Mouse (Mus musculus): ENCODE measurements around the gene Nebl. TPM values are rescaled to one million over a fixed set of nuclear protein-coding genes. Genes with fewer than 3 reads are reported as not detected.

Gene Nebl
- 9.7 and 11.2 TPM in 2 replicates for polyA plus RNA-seq (2016; fragmentation: Nextera tagmentation; extraction: Ambion mirVana)

- H3K27ac ChIP-seq, result peak within 1 kb of the TSS; percentile 57
- WGBS, result under 1% methylated on average over 49 of the region's 59 CpGs
Measured at GRCm38 (mm10) chr2:17730957-17731830, at the start of gene Nebl. TSS of gene Nebl (minus strand) at chr2:17731464.

GRCm38 (mm10) chr2:17770246-17770825 lies 39.1 kb upstream of the Nebl start:
- Histone ChIP-seq H3K9me3 (replicated peaks) (no peaks in the 10 kb centered on the region), H3K27me3 (no peaks in the 10 kb centered on the region), H3K4me3 (no peak overlapping the region), H3K36me3 (no peaks in the 10 kb centered on the region), H3K4me2 (replicated peaks) (no peak overlapping the region), H3K4me1 (no peaks in the 10 kb centered on the region), H3K27ac (no peak overlapping the region), H3K9ac (no peak overlapping the region)
- no peak for ATAC-seq (ENCODE audit: low FRiP score)
- 87% methylated on average over 4 of the region's 4 CpGs for WGBS

More at GRCm38 (mm10) chr2:17730957-17731830, at the start of gene Nebl:
- H3K36me3 ChIP-seq, result no peaks in the 10 kb centered on the region
- peak; percentile 87 for ATAC-seq (ENCODE audit: low FRiP score)
- H3K27me3 ChIP-seq, result peaks cover 30% of the 10 kb centered on the region
- peak within 1 kb of the TSS; percentile 56 for H3K4me3 ChIP-seq
- no peaks in the 10 kb centered on the region for H3K9me3 ChIP-seq (replicated peaks)
- H3K4me1 ChIP-seq, result peaks cover 15% of the 10 kb centered on the region
- H3K4me2 ChIP-seq (replicated peaks), result peak within 1 kb of the TSS; percentile 98
- H3K9ac ChIP-seq, result peak within 1 kb of the TSS; percentile 68

- Histone ChIP-seq H3K4me1 (no peaks in the 10 kb centered on the region), H3K9ac (no peak overlapping the region), H3K27ac (no peak overlapping the region), H3K4me2 (replicated peaks) (no peak overlapping the region), H3K9me3 (replicated peaks) (no peaks in the 10 kb centered on the region), H3K4me3 (no peak overlapping the region), H3K36me3 (no peaks in the 10 kb centered on the region), H3K27me3 (no peaks in the 10 kb centered on the region)
- 87% methylated on average over 5 of the region's 5 CpGs for WGBS
- ATAC-seq (ENCODE audit: low FRiP score), result no peak
Measured at GRCm38 (mm10) chr2:17769242-17769755, 38.0 kb upstream of the Nebl start.

GRCm38 (mm10) chr2:17756271-17756670 lies 25.0 kb upstream of the Nebl start:
- Histone ChIP-seq H3K27me3 (peaks cover 3% of the 10 kb centered on the region; the same call in 1 of the 2 replicates), H3K4me2 (replicated peaks) (no peak overlapping the region), H3K4me1 (no peaks in the 10 kb centered on the region), H3K4me3 (no peak overlapping the region), H3K9ac (no peak overlapping the region), H3K36me3 (no peaks in the 10 kb centered on the region), H3K9me3 (replicated peaks) (no peaks in the 10 kb centered on the region), H3K27ac (no peak overlapping the region)
- 64% methylated on average over 4 of the region's 4 CpGs for WGBS
- no peak for ATAC-seq (ENCODE audit: low FRiP score)

DNA sequence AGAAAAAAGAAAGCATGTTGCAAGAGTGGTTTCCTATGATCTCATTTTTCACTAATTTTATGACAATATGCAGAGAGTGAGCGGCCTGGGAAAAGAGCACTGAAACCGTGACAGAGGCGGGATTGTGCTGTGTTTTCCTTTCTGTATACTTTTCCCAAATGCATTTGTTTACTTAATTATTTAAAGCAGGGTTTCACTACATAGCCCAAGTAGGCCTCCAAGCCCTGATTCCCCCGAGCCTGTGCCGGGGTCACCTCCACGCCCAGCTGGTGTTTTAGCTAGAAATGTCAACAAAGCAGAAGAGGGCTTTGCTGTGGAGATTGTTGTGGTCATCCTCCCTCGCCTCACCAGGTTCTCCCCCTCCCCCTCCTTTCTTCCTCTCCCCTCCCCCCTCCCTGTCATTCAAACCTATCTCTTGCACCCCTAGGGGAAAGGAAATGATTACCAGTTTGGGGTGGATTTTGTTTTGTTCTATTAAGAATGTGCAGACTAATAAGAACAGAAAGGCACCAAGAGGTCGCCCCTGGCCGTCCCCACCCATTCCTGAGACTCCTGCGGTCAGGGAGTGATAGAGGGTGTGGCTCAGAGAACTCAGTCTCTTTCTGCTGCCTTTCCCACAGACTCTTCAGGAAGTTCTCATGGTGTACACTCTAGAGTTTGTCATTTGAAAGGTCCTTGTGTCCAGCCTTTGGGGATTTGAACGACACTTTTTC lies 10.9 kb upstream of the Nebl start:
- peak overlapping the region; percentile 53 for H3K4me2 ChIP-seq (replicated peaks)
- no peaks in the 10 kb centered on the region for H3K9me3 ChIP-seq (replicated peaks)
- peak; percentile 55 for ATAC-seq (ENCODE audit: low FRiP score)
- H3K36me3 ChIP-seq, result no peaks in the 10 kb centered on the region
- H3K27ac ChIP-seq, result peak overlapping the region; percentile 23; the same call in 1 of the 2 replicates
- WGBS, result 1% methylated on average over 11 of the region's 11 CpGs
- no peak overlapping the region for H3K9ac ChIP-seq
- no peaks in the 10 kb centered on the region; the same call in 1 of the 2 replicates for H3K27me3 ChIP-seq
- H3K4me1 ChIP-seq, result peaks cover 9% of the 10 kb centered on the region
- peak overlapping the region; percentile 27; the same call in 1 of the 2 replicates for H3K4me3 ChIP-seq

GRCm38 (mm10) chr2:17741555-17741954 lies 10.3 kb upstream of the Nebl start:
- Histone ChIP-seq H3K9ac (peak overlapping the region; percentile 41; the same call in 1 of the 2 replicates), H3K36me3 (no peaks in the 10 kb centered on the region), H3K27ac (no peak overlapping the region), H3K27me3 (no peaks in the 10 kb centered on the region; the same call in 1 of the 2 replicates), H3K4me1 (peaks cover 9% of the 10 kb centered on the region), H3K4me3 (peak overlapping the region; percentile 27), H3K4me2 (replicated peaks) (peak overlapping the region; percentile 53), H3K9me3 (replicated peaks) (no peaks in the 10 kb centered on the region)
- ATAC-seq (ENCODE audit: low FRiP score), result peak; percentile 57
- under 1% methylated on average over 16 of the region's 16 CpGs for WGBS

DNA sequence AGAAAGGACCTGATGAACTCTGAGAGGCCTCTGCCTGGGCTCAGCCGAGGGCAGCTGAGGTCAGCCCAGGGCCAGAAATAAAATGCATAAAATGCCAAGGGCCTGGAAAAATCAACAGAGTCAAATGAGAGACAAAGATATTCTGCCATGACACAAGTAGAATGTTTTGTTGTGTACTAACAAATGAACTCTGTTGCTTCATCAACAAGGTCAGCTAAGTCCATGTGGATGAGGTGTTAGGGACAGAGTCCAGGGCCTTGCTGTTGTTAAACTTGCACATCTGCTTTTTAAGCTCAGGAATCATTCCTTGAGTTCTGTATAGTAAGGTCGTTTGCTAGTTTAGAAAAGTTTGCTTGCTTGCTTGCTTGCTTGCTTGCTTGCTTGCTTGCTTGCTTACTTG lies 9.2 kb upstream of the Nebl start:
- H3K27ac ChIP-seq, result no peak overlapping the region
- H3K36me3 ChIP-seq, result no peaks in the 10 kb centered on the region

GRCm38 (mm10) chr2:17732210-17732609 lies 946 bp upstream of the Nebl start:
- ATAC-seq (ENCODE audit: low FRiP score), result no peak
- Histone ChIP-seq H3K9me3 (replicated peaks) (no peaks in the 10 kb centered on the region), H3K27me3 (peaks cover 30% of the 10 kb centered on the region), H3K4me1 (peaks cover 15% of the 10 kb centered on the region), H3K36me3 (no peaks in the 10 kb centered on the region), H3K27ac (no peak overlapping the region), H3K4me3 (no peak overlapping the region), H3K4me2 (replicated peaks) (peak overlapping the region; percentile 98; the same call in 1 of the 2 replicates), H3K9ac (no peak overlapping the region)
- 24% methylated on average over 7 of the region's 7 CpGs for WGBS

More for the DNA sequence above, 9.2 kb upstream of the Nebl start:
- no peaks in the 10 kb centered on the region; the same call in 1 of the 2 replicates for H3K27me3 ChIP-seq
- 44% methylated on average over 2 of the region's 2 CpGs for WGBS
- H3K4me3 ChIP-seq, result no peak overlapping the region
- H3K9me3 ChIP-seq (replicated peaks), result no peaks in the 10 kb centered on the region
- H3K4me1 ChIP-seq, result peaks cover 9% of the 10 kb centered on the region
- no peak overlapping the region for H3K9ac ChIP-seq
- ATAC-seq (ENCODE audit: low FRiP score), result no peak
- H3K4me2 ChIP-seq (replicated peaks), result no peak overlapping the region

GRCm38 (mm10) chr2:17731831-17732200 lies 552 bp upstream of the Nebl start:
- no peak overlapping the region for H3K27ac ChIP-seq
- no peaks in the 10 kb centered on the region for H3K9me3 ChIP-seq (replicated peaks)
- peak overlapping the region; percentile 56; the same call in 1 of the 2 replicates for H3K4me3 ChIP-seq
- WGBS, result 12% methylated on average over 6 of the region's 6 CpGs
- no peak for ATAC-seq (ENCODE audit: low FRiP score)
- no peaks in the 10 kb centered on the region for H3K36me3 ChIP-seq
- H3K4me1 ChIP-seq, result peaks cover 15% of the 10 kb centered on the region
- H3K27me3 ChIP-seq, result peaks cover 30% of the 10 kb centered on the region
- peak overlapping the region; percentile 98 for H3K4me2 ChIP-seq (replicated peaks)
- H3K9ac ChIP-seq, result no peak overlapping the region

DNA sequence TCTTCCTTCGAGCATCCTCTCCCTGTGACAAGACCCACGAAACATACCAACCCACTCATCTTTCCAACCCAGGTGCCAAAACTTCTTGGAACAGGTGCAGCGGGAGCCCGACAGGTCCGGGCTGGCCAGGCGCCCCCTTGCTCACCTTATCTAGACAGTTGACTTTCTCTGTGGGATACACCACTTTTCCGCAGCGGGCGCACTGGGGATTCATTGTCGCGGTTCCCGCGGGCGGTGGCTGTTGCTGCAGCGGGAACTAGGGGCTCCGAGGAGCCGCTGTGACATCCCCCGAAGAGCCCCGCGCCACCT lies 662 bp downstream of the Nebl start:
- under 1% methylated on average over 20 of the region's 20 CpGs for WGBS
- H3K27ac ChIP-seq, result peak overlapping the region; percentile 57; the same call in 1 of the 2 replicates

DNA sequence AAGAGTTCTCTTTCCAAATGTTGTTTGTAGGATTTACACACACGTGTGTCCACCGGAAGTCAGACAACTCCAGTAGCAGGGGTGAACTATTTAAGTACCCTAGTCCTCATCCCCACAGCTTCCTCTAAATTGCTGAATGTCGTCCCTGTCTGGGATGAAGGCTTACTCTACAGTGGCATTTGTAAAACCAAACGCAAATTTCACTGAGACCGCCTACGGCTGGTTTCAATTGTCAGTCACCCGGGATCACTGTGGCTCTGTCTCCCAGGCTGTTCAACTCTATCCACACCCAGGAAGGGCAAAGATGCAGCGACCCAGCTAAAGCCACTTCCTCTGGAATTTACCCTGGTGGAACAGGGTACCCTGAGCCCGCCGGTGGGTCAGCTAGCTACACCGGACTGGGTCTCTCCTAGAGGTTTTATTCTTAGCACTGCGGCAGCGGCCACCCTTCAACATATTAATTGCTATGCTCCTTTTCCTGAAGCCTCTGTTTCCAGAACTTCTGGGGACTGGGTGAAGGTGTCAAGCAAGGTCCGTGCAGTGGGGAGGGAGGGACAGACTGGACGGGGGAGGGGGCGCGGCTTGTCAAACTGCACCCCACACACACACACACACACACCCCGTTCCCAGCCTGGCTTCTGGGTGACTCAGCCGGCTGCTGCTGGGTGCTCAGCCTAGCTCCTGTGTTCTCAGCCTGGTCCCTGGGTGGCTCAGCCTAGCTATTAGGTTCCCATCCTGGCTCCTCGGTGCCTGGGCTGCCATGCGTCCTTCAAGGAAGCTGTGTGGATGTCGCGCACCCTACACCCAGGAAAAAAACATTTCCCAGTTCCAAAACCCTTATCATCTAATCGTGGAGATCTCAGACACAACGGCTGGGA lies 1.3 kb downstream of the Nebl start:
- Histone ChIP-seq H3K9me3 (replicated peaks) (no peaks in the 10 kb centered on the region), H3K4me2 (replicated peaks) (peak overlapping the region; percentile 98), H3K4me3 (peak overlapping the region; percentile 56), H3K36me3 (no peaks in the 10 kb centered on the region), H3K4me1 (peaks cover 15% of the 10 kb centered on the region), H3K27ac (no peak overlapping the region), H3K27me3 (peaks cover 30% of the 10 kb centered on the region), H3K9ac (peak overlapping the region; percentile 68)
- 4% methylated on average over 24 of the region's 25 CpGs for WGBS
- ATAC-seq (ENCODE audit: low FRiP score), result peak; percentile 61

More for the DNA sequence above, 662 bp downstream of the Nebl start:
- H3K4me3 ChIP-seq, result peak overlapping the region; percentile 56
- ATAC-seq (ENCODE audit: low FRiP score), result no peak; the same call in 1 of the 2 replicates
- H3K36me3 ChIP-seq, result no peaks in the 10 kb centered on the region
- H3K4me1 ChIP-seq, result peaks cover 15% of the 10 kb centered on the region
- peak overlapping the region; percentile 98 for H3K4me2 ChIP-seq (replicated peaks)
- H3K9ac ChIP-seq, result peak overlapping the region; percentile 68
- H3K9me3 ChIP-seq (replicated peaks), result no peaks in the 10 kb centered on the region
- H3K27me3 ChIP-seq, result peaks cover 30% of the 10 kb centered on the region
